Mouse (Mus musculus): ENCODE data around the gene Gm42906. TPM values are rescaled to one million over a fixed set of nuclear protein-coding genes. Genes with fewer than 3 reads are reported as not detected.

The Gm42906 gene
- total and polyA plus RNA-seq, 3 experiments = not detected

GRCm38 (mm10) chr5:151061942-151062341 lies 366.0 kb downstream of the Gm42906 start:
- Histone ChIP-seq H3K27ac (ENCODE audit: control insufficient read depth, low read depth, low read length) (no peak overlapping the region), H3K27me3 (ENCODE audit: control insufficient read depth in 1 of 2, insufficient read depth in 2 of 2, low read length in 2 of 2) (no peaks in the 10 kb centered on the region), H3K79me2 (ENCODE audit: control insufficient read depth, insufficient read depth, low read length, poor library complexity) (no peaks in the 10 kb centered on the region), H3K9ac (ENCODE audit: control insufficient read depth, low read depth, low read length, poor library complexity, severe bottlenecking) (no peak overlapping the region), H3K4me3 (ENCODE audit: control insufficient read depth in 1 of 2, insufficient read depth in 1 of 2, low read depth in 2 of 2, low read length in 2 of 2) (no peak overlapping the region), H3K9me3 (replicated peaks; ENCODE audit: insufficient read depth, low read length) (no peaks in the 10 kb centered on the region; the same call in 1 of the 2 replicates), H3K4me1 (ENCODE audit: control insufficient read depth in 1 of 2, insufficient read depth in 2 of 2, low read length in 2 of 2) (no peaks in the 10 kb centered on the region), H3K36me3 (ENCODE audit: control insufficient read depth in 1 of 2, insufficient read depth in 2 of 2, low read length in 2 of 2) (no peaks in the 10 kb centered on the region)
- TF ChIP-seq CTCF (IDR thresholded peaks at IDR 0.05 in 2 of 3, conservative IDR thresholded peaks at IDR 0.05 in 1 of 3; ENCODE audit: control insufficient read depth in 1 of 3, insufficient read depth in 1 of 3, low read depth in 2 of 3, low read length in 3 of 3, poor library complexity in 1 of 3, severe bottlenecking in 1 of 3) (peak in 1 of 3 experiments; percentile 8; a peak in 1 of 6 replicates), RAD21 (IDR thresholded peaks at IDR 0.05; ENCODE audit: low read depth, low read length) (no peak)
- no peak for DNase-seq (ENCODE audit: low read depth, low spot score)

GRCm38 (mm10) chr5:151060476-151060875 lies 367.5 kb downstream of the Gm42906 start:
- Histone ChIP-seq H3K79me2 (ENCODE audit: control insufficient read depth, insufficient read depth, low read length, poor library complexity) (no peaks in the 10 kb centered on the region), H3K9ac (ENCODE audit: control insufficient read depth, low read depth, low read length, poor library complexity, severe bottlenecking) (no peak overlapping the region), H3K4me1 (ENCODE audit: control insufficient read depth in 1 of 2, insufficient read depth in 2 of 2, low read length in 2 of 2) (no peaks in the 10 kb centered on the region), H3K4me3 (ENCODE audit: control insufficient read depth in 1 of 2, insufficient read depth in 1 of 2, low read depth in 2 of 2, low read length in 2 of 2) (no peak overlapping the region), H3K27ac (ENCODE audit: control insufficient read depth, low read depth, low read length) (no peak overlapping the region), H3K36me3 (ENCODE audit: control insufficient read depth in 1 of 2, insufficient read depth in 2 of 2, low read length in 2 of 2) (no peaks in the 10 kb centered on the region), H3K9me3 (replicated peaks; ENCODE audit: insufficient read depth, low read length) (no peaks in the 10 kb centered on the region; the same call in 1 of the 2 replicates), H3K27me3 (ENCODE audit: control insufficient read depth in 1 of 2, insufficient read depth in 2 of 2, low read length in 2 of 2) (no peaks in the 10 kb centered on the region)
- DNase-seq (ENCODE audit: low read depth, low spot score) = no peak
- TF ChIP-seq CHD1 (IDR thresholded peaks at IDR 0.05; ENCODE audit: low read depth, low read length) = no peak
- TF ChIP-seq NELFE (IDR thresholded peaks at IDR 0.05; ENCODE audit: low read depth, low read length) = no peak
- TF ChIP-seq ELF1 (IDR thresholded peaks at IDR 0.05; ENCODE audit: low read depth, low read length) = no peak
- no peak for TF ChIP-seq HCFC1 (IDR thresholded peaks at IDR 0.05; ENCODE audit: low read depth, low read length)
- TF ChIP-seq ZC3H11A (IDR thresholded peaks at IDR 0.05; ENCODE audit: low read depth, low read length) = no peak
- no peak for TF ChIP-seq TBP (IDR thresholded peaks at IDR 0.05; ENCODE audit: low read depth, low read length)
- no peak for TF ChIP-seq USF2 (IDR thresholded peaks at IDR 0.05; ENCODE audit: borderline replicate concordance in 1 of 2, insufficient read depth in 1 of 2, low read depth in 1 of 2, low read length in 2 of 2)

DNA sequence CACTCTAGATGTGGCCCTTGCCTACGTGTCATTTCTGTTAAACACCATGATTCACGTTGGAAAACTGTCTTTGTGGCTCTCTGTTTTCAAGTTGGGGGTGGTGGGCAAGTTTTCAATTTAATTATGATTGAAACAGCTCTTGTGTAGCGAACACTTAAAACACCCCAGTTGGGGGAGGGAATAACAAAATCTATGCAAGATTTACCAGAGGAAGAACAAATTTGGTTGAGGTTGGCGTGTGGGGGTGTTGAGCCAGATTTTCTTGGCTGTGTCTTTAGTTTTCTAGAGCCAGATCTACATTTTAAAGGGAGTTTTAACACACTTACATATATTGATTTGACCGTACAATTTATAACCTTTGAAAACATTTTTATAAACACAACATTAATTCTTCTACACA lies 368.2 kb downstream of the Gm42906 start:
- no peak overlapping the region for H3K27ac ChIP-seq (ENCODE audit: control insufficient read depth, low read depth, low read length)
- H3K4me3 ChIP-seq (ENCODE audit: control insufficient read depth in 1 of 2, insufficient read depth in 1 of 2, low read depth in 2 of 2, low read length in 2 of 2) = no peak overlapping the region
- H3K27me3 ChIP-seq (ENCODE audit: control insufficient read depth in 1 of 2, insufficient read depth in 2 of 2, low read length in 2 of 2) = no peaks in the 10 kb centered on the region
- no peaks in the 10 kb centered on the region for H3K36me3 ChIP-seq (ENCODE audit: control insufficient read depth in 1 of 2, insufficient read depth in 2 of 2, low read length in 2 of 2)
- DNase-seq (ENCODE audit: low read depth, low spot score) = no peak
- no peaks in the 10 kb centered on the region for H3K79me2 ChIP-seq (ENCODE audit: control insufficient read depth, insufficient read depth, low read length, poor library complexity)
- no peak for TF ChIP-seq POLR2AphosphoS2 (IDR thresholded peaks at IDR 0.05; ENCODE audit: low read length)
- no peak for TF ChIP-seq POLR2A (IDR thresholded peaks at IDR 0.05; ENCODE audit: control insufficient read depth in 1 of 2, insufficient read depth in 1 of 2, low read depth in 1 of 2, low read length in 2 of 2, poor library complexity in 1 of 2)
- TF ChIP-seq HCFC1 (IDR thresholded peaks at IDR 0.05; ENCODE audit: low read depth, low read length) = no peak
- TF ChIP-seq SIN3A (IDR thresholded peaks at IDR 0.05; ENCODE audit: low read length) = no peak
- no peak for TF ChIP-seq GABPA (IDR thresholded peaks at IDR 0.05; ENCODE audit: low read depth, low read length)
- no peak for TF ChIP-seq RAD21 (IDR thresholded peaks at IDR 0.05; ENCODE audit: low read depth, low read length)
- no peak for TF ChIP-seq ETS1 (IDR thresholded peaks at IDR 0.05; ENCODE audit: low read depth, low read length)
- no peak for TF ChIP-seq CHD2 (IDR thresholded peaks at IDR 0.05; ENCODE audit: low read length)
- no peak for TF ChIP-seq ELF1 (IDR thresholded peaks at IDR 0.05; ENCODE audit: low read depth, low read length)
- TF ChIP-seq ZMIZ1 (IDR thresholded peaks at IDR 0.05; ENCODE audit: low read depth, low read length) = no peak
- TF ChIP-seq EP300 (IDR thresholded peaks at IDR 0.05; ENCODE audit: low read depth in 1 of 2, low read length in 2 of 2) = no peak
- TF ChIP-seq MEF2A (IDR thresholded peaks at IDR 0.05; ENCODE audit: extremely low read depth, insufficient replicate concordance, low read depth, low read length, poor library complexity, severe bottlenecking) = no peak
- TF ChIP-seq BHLHE40 (IDR thresholded peaks at IDR 0.05; ENCODE audit: borderline replicate concordance, low read depth, low read length) = no peak
- no peak for TF ChIP-seq TBP (IDR thresholded peaks at IDR 0.05; ENCODE audit: low read depth, low read length)
- TF ChIP-seq MXI1 (IDR thresholded peaks at IDR 0.05; ENCODE audit: low read depth, low read length) = no peak
- TF ChIP-seq MYB (IDR thresholded peaks at IDR 0.05; ENCODE audit: low read depth, low read length) = no peak
- no peak for TF ChIP-seq TAL1 (IDR thresholded peaks at IDR 0.05; ENCODE audit: low read length)
- TF ChIP-seq MAZ (IDR thresholded peaks at IDR 0.05; ENCODE audit: low read depth, low read length) = no peak
- TF ChIP-seq CTCF (IDR thresholded peaks at IDR 0.05 in 2 of 3, conservative IDR thresholded peaks at IDR 0.05 in 1 of 3; ENCODE audit: control insufficient read depth in 1 of 3, insufficient read depth in 1 of 3, low read depth in 2 of 3, low read length in 3 of 3, poor library complexity in 1 of 3, severe bottlenecking in 1 of 3) = no peak
- no peaks in the 10 kb centered on the region; the same call in none of the 2 replicates for H3K9me3 ChIP-seq (replicated peaks; ENCODE audit: insufficient read depth, low read length)
- no peaks in the 10 kb centered on the region for H3K4me1 ChIP-seq (ENCODE audit: control insufficient read depth in 1 of 2, insufficient read depth in 2 of 2, low read length in 2 of 2)
- H3K9ac ChIP-seq (ENCODE audit: control insufficient read depth, low read depth, low read length, poor library complexity, severe bottlenecking) = no peak overlapping the region

Data from MEL (cell line).